Mouse (Mus musculus): ENCODE measurements around the gene Nckap5. TPM values are rescaled to one million over a fixed set of nuclear protein-coding genes. Genes with fewer than 3 reads are reported as not detected.

The Nckap5 gene
- total RNA-seq, 2 experiments from 2014 or later, result not detected

DNA sequence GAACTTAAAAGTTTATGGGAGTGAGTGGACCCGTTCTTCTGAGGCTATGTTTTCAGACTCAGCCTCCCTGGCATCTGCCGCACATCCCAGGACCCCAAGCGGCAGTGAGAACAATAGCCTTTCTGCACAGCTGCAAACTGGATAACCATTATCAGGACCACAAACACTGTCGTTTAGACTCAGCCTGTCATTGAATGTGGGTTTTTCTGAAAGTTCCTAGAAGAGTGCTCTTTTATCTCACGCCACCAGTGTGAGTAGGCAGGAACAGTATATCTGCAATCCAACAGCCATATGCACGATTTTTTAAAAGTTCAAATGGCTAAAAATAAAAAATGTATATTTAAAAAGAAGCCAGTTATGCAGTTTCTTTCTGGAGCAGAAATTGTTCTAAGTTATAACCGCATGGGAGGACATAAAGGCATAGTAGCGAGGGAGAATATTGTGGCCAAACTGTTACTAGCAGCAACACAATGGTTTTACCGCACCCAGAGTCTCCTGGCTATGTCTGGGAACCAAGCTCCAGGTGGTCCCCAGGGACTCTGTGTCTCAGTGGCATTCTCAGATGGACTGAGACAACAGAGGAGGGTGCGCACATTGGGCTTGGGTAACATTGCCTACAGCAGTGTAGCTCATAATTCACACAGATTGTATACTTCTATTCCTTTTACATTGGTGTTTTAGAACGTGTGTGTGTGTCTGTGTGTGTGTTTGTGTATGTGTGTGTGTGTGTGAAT lies 512.6 kb downstream of the Nckap5 start:
- ATAC-seq (replicated peaks; ENCODE audit: low FRiP score, low TSS enrichment, poor library complexity, severe bottlenecking), result peak; percentile 94

DNA sequence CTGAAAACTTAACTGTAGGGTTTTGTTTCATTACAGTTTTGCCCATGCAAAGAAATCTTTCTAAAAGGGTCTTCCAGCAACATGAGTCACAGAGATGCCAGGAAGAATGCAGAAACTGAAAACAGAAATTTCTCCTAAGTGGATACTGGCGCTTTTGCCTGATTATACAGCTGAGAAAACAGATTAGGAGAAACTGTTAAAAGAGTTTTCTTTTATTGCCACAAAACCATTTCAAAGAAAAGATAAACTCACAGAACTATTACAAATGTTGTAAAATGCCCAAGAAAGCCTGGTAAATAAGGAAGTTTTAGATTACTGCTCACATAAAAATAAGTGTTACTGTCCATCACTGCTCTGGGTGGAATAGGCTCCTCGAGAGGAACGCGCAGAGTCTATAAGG lies 513.3 kb downstream of the Nckap5 start:
- 0 out of 2 replicates have a peak, but pooled peaks have one; percentile 22 for ATAC-seq (replicated peaks; ENCODE audit: low FRiP score, low TSS enrichment, poor library complexity, severe bottlenecking)

DNA sequence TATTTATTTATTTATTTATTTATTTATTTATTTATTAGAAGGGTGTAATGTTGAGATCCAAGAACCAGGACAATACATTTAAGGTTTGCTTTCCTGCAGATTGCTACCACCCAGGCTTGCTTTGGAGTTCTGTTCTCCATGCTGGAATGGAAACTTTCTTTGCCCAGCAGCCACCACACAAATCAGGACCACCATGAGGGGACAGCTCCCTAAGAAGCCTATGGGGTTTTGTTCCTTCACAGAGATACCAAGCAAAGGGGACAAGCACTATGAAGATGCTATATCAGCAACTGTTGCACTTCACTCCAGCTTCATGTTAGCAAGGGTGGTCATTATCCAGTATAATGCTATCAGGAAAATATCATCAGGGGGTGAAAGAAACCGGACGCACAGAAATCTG lies 513.7 kb downstream of the Nckap5 start:
- no peak for ATAC-seq (replicated peaks; ENCODE audit: low FRiP score, low TSS enrichment, poor library complexity, severe bottlenecking)

GRCm38 (mm10) chr1:126301129-126301528 lies 529.5 kb downstream of the Nckap5 start:
- no peak for ATAC-seq (replicated peaks; ENCODE audit: low FRiP score, low TSS enrichment, poor library complexity, severe bottlenecking)

DNA sequence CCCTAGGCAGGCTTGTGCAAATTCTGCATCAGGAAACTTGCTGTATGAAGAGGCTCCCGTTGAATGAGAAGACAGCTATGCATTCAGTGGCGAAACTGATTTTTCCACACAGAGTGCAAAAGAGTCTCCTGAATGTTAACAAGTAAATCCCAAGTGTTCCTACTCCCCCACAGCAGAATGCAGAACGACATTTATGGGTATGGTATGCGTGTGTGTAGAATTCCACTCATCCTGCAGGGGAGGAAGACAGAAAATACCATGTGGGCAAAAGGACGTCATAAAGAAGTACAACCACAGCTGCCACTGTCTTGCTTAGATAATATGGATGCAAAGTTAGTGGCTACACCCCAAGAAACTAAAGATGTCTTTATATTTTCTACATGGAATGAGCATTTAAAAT lies 565.7 kb downstream of the Nckap5 start:
- ATAC-seq (replicated peaks; ENCODE audit: low FRiP score, low TSS enrichment, poor library complexity, severe bottlenecking), result no peak

- ATAC-seq (replicated peaks; ENCODE audit: low FRiP score, low TSS enrichment, poor library complexity, severe bottlenecking), result no peak
Observed at GRCm38 (mm10) chr1:126254364-126254763, 576.2 kb downstream of the Nckap5 start.

DNA sequence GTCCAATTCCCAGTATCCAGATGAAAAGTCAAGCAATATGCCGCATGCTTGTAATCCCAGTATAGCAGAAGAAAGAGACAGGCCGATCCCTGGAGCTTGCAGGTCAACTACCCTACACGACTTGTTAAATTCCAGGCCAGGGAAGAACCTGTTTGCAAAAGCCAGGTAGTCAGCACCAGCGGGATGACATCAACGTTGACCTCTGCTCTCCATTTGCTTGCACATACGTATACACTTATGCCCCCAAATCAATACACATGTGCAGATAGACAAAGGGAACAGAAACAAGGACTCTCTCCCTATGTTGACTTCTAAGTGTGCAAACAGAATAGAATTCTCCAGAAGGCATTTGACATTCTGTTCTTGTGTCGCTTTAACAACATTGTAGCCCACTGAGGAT lies 576.7 kb downstream of the Nckap5 start:
- no peak for ATAC-seq (replicated peaks; ENCODE audit: low FRiP score, low TSS enrichment, poor library complexity, severe bottlenecking)

DNA sequence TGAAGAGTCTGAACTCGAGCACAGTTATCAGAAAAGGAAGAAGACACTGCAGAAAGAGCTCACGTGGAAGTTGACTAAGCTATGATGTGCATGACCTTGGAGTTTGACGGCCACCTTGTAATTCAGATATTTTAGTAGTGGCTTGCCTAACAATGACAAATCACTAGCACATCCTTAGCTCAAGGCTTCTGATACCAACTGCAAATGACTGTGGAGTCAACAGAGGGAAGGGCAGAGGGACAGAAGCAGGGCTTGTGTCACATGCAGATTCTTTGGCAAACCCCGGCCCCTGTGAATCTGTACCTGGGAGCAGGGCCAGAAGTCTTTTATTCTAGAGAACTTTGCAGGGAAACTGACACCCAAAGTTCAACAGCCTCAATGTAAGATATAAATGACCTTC lies 597.4 kb downstream of the Nckap5 start:
- ATAC-seq (replicated peaks; ENCODE audit: low FRiP score, low TSS enrichment, poor library complexity, severe bottlenecking), result no peak

- no peak for ATAC-seq (replicated peaks; ENCODE audit: low FRiP score, low TSS enrichment, poor library complexity, severe bottlenecking)
Observed at GRCm38 (mm10) chr1:126231199-126231598, 599.4 kb downstream of the Nckap5 start.

DNA sequence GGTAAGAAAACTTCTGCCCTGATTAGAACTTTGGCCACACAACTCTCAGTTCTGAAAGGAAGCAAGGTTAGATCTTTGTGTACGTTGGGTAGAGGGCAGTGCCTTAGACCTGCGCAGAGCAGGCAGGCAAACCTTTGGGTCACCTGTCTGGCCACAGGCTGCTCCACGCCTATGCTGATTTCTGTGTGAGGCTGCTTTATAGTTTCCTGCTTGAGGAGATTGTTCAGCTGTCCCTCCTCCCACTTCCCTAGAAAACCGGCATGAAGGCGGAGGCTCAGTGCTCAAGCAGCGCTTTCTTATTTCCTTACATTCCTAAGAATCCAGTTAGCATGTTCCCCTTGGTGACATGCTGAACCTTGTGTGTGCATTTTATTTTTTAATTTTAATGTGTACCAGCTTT lies 620.4 kb downstream of the Nckap5 start:
- ATAC-seq (replicated peaks; ENCODE audit: low FRiP score, low TSS enrichment, poor library complexity, severe bottlenecking), result no peak

GRCm38 (mm10) chr1:126209743-126210142 lies 620.9 kb downstream of the Nckap5 start:
- no peak for ATAC-seq (replicated peaks; ENCODE audit: low FRiP score, low TSS enrichment, poor library complexity, severe bottlenecking)

GRCm38 (mm10) chr1:126209131-126209530 lies 621.5 kb downstream of the Nckap5 start:
- ATAC-seq (replicated peaks; ENCODE audit: low FRiP score, low TSS enrichment, poor library complexity, severe bottlenecking), result no peak

- no peak for ATAC-seq (replicated peaks; ENCODE audit: low FRiP score, low TSS enrichment, poor library complexity, severe bottlenecking)
Observed at GRCm38 (mm10) chr1:126196937-126197336, 633.7 kb downstream of the Nckap5 start.

DNA sequence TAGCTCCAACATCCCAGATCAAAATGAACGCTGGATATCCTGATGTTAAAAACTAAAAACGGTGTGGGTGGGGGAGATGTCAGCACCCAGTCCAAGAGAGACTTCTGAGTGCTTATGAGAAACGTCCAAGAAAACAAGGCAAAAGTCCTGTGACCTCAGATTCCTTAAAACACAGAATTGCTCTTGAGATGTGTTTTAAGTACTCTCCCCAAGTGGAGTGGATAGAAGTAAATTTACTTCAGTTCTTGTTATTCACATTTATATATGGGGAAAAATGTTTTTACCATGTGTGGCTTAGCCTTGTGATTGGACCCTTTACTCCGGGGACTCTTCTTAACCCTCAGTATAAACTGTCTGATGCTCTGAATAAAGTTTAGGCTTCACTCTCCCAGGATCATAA lies 640.2 kb downstream of the Nckap5 start:
- no peak for ATAC-seq (replicated peaks; ENCODE audit: low FRiP score, low TSS enrichment, poor library complexity, severe bottlenecking)

- no peak for ATAC-seq (replicated peaks; ENCODE audit: low FRiP score, low TSS enrichment, poor library complexity, severe bottlenecking)
Observed at GRCm38 (mm10) chr1:126183751-126184150, 646.8 kb downstream of the Nckap5 start.

- no peak for ATAC-seq (replicated peaks; ENCODE audit: low FRiP score, low TSS enrichment, poor library complexity, severe bottlenecking)
Observed at GRCm38 (mm10) chr1:126168579-126168978, 662.0 kb downstream of the Nckap5 start.

DNA sequence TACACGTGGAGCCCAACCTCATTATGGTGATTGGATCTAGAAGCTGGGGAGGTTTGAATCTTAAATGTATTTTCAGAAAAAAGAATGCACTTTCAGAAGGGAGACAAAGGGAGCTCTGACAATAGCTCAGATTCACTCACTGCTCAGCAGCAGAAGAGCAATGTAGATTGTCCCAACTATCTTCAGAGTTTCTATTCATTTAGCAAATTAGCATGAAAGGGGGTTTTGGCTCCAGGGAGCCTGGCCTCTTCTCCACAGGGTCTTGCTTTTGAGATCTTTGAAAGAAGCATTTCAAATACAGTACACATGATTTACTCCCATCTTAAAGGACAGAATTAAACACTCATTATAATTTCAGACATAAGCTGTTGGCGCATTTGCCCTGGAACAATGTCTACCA lies 662.5 kb downstream of the Nckap5 start:
- no peak for ATAC-seq (replicated peaks; ENCODE audit: low FRiP score, low TSS enrichment, poor library complexity, severe bottlenecking)

- ATAC-seq (replicated peaks; ENCODE audit: low FRiP score, low TSS enrichment, poor library complexity, severe bottlenecking), result no peak
Observed at GRCm38 (mm10) chr1:126167546-126167945, 663.1 kb downstream of the Nckap5 start.

DNA sequence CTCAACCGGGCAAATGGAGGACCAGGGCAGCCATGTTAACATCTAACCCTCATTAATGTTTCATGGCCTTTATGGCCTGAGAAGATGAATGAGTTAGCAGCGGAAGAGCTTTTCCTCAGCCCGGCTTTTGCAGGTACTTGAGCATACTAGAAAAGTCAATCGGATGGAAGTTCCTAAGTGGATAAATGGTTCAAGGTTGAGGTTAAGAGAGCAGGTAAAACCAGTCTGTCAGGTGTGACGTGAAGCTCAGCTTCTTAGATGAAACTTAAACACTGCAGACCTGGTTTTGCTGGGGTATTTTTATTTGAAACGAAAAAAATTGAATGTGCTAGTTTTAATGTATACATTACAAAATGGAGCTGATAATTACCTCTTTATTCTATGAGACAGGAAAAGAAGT lies 671.3 kb downstream of the Nckap5 start:
- no peak for ATAC-seq (replicated peaks; ENCODE audit: low FRiP score, low TSS enrichment, poor library complexity, severe bottlenecking)

DNA sequence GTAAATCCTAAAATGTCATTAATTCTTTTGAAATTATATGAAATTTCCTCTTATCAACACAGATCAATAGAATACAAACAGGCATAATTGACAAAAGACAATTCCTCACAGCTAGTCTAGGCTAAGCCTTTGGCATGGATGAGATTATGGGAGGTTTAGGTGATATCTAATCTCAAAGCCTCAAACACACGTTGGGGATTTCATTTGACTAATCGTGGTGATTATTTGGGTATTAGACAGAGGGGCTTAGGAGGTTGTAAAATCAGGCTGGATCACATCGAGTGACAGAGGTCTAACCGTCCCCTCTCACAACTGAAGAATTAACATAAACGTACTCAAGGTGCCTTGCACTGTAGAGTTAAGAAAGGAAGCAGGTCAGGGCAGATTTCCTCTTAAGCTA lies 674.8 kb downstream of the Nckap5 start:
- no peak for ATAC-seq (replicated peaks; ENCODE audit: low FRiP score, low TSS enrichment, poor library complexity, severe bottlenecking)

DNA sequence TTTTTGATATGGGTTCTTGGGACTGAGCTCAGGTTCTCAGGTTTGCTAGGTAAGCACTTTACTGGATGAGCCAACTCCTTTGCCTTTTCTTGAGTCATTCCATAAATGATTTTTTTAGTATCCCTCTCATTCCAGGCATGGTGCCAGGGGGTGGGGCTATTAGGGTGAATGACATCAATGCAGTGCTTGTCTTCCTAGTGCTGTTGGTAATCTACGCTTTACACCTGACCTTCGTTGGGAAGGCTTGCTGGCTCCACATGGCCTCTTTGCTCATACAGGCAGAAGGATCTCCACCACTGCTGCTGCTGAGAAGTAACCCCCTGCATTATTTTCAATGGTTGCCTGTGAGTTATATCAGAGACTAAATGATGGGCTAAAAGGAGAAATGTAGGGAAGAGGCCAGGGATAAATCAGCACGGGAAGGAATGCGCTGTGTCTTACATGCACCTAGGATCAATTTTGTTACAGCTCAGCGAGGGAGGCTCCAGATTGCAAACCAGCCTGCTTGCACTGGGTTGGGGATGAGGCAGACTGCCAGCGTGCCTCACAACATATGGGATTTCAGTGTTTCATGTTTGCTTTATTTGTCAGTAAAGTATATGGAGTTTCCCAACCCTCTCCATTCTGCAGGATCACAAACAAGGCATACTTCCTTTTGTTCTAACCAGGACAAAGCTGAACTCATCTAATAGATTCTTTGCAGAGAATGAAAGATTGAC lies 676.9 kb downstream of the Nckap5 start:
- ATAC-seq (replicated peaks; ENCODE audit: low FRiP score, low TSS enrichment, poor library complexity, severe bottlenecking), result no peak
